Mouse (Mus musculus): ENCODE results near the gene Gpatch4. TPM values are rescaled to one million over a fixed set of nuclear protein-coding genes. Genes with fewer than 3 reads are reported as not detected.

Gpatch4 gene
- total and polyA plus RNA-seq, 2 experiments from 2014 or later = 9.0 to 33.5 TPM

GRCm38 (mm10) chr3:88030608-88031395 lies 12.1 kb upstream of the Gpatch4 start:
- WGBS = 18% methylated on average over 19 of the region's 19 CpGs
- H3K9ac ChIP-seq (replicated peaks; ENCODE audit: low read length) = no peak overlapping the region
- no peak for TF ChIP-seq CTCF (IDR thresholded peaks at IDR 0.05; ENCODE audit: low read depth)
- H3K36me3 ChIP-seq (ENCODE audit: insufficient read depth, low read length) = no peaks in the 10 kb centered on the region
- ATAC-seq (peak; percentile 45; the same call in 1 of the 2 replicates), DNase-seq (ENCODE audit: low spot score) (peak; percentile 38)
- no peaks in the 10 kb centered on the region for H3K9me3 ChIP-seq (ENCODE audit: low read length)
- H3K27ac ChIP-seq = no peak overlapping the region
- H3K4me1 ChIP-seq (ENCODE audit: insufficient read depth, low read length) = no peaks in the 10 kb centered on the region
- no peaks in the 10 kb centered on the region for H3K27me3 ChIP-seq (ENCODE audit: insufficient read depth, low read length)
- H3K4me2 ChIP-seq (ENCODE audit: low read depth, low read length) = no peak overlapping the region
- no peak overlapping the region for H3K4me3 ChIP-seq (ENCODE audit: low read length)

GRCm38 (mm10) chr3:88033506-88033905 lies 9.4 kb upstream of the Gpatch4 start:
- Histone ChIP-seq H3K9ac (replicated peaks; ENCODE audit: low read length) (no peak overlapping the region), H3K36me3 (ENCODE audit: insufficient read depth, low read length) (no peaks in the 10 kb centered on the region), H3K4me3 (ENCODE audit: low read length) (no peak overlapping the region), H3K9me3 (ENCODE audit: low read length) (no peaks in the 10 kb centered on the region), H3K4me2 (ENCODE audit: low read depth, low read length) (no peak overlapping the region), H3K27me3 (ENCODE audit: insufficient read depth, low read length) (no peaks in the 10 kb centered on the region), H3K27ac (no peak overlapping the region), H3K4me1 (ENCODE audit: insufficient read depth, low read length) (no peaks in the 10 kb centered on the region)
- no peak for TF ChIP-seq CTCF (IDR thresholded peaks at IDR 0.05; ENCODE audit: low read depth)
- no peak for DNase-seq (ENCODE audit: low spot score)
- 77% methylated on average over 5 of the region's 5 CpGs for WGBS
- ATAC-seq = no peak

- H3K4me1 ChIP-seq (ENCODE audit: insufficient read depth, low read length) = no peaks in the 10 kb centered on the region
- no peak for DNase-seq (ENCODE audit: low spot score)
- no peak for TF ChIP-seq CTCF (IDR thresholded peaks at IDR 0.05; ENCODE audit: low read depth)
- H3K27ac ChIP-seq = no peak overlapping the region
- ATAC-seq = no peak
- no peak overlapping the region for H3K4me3 ChIP-seq (ENCODE audit: low read length)
- no peak overlapping the region for H3K9ac ChIP-seq (replicated peaks; ENCODE audit: low read length)
- H3K27me3 ChIP-seq (ENCODE audit: insufficient read depth, low read length) = peaks cover 3% of the 10 kb centered on the region
- no peaks in the 10 kb centered on the region for H3K36me3 ChIP-seq (ENCODE audit: insufficient read depth, low read length)
- H3K9me3 ChIP-seq (ENCODE audit: low read length) = no peaks in the 10 kb centered on the region
- H3K4me2 ChIP-seq (ENCODE audit: low read depth, low read length) = no peak overlapping the region
- 83% methylated on average over 1 of the region's 1 CpGs for WGBS
Measured at GRCm38 (mm10) chr3:88035561-88036293, 7.2 kb upstream of the Gpatch4 start.

GRCm38 (mm10) chr3:88049532-88049931 lies 6.6 kb downstream of the Gpatch4 start:
- Histone ChIP-seq H3K27me3 (ENCODE audit: insufficient read depth, low read length) (no peaks in the 10 kb centered on the region), H3K4me1 (ENCODE audit: insufficient read depth, low read length) (no peaks in the 10 kb centered on the region), H3K4me2 (ENCODE audit: low read depth, low read length) (no peak overlapping the region), H3K9ac (replicated peaks; ENCODE audit: low read length) (no peak overlapping the region), H3K4me3 (ENCODE audit: low read length) (no peak overlapping the region), H3K9me3 (ENCODE audit: low read length) (no peaks in the 10 kb centered on the region), H3K36me3 (ENCODE audit: insufficient read depth, low read length) (peaks cover 16% of the 10 kb centered on the region; the same call in 1 of the 2 replicates), H3K27ac (no peak overlapping the region)
- DNase-seq (ENCODE audit: low spot score) (no peak), ATAC-seq (no peak)
- 88% methylated on average over 3 of the region's 3 CpGs for WGBS
- no peak for TF ChIP-seq CTCF (IDR thresholded peaks at IDR 0.05; ENCODE audit: low read depth)

- Histone ChIP-seq H3K4me3 (ENCODE audit: low read length) (no peak overlapping the region), H3K9ac (replicated peaks; ENCODE audit: low read length) (0 out of 2 replicates have a peak overlapping the region, but pooled peaks have one; percentile 85), H3K27ac (no peak overlapping the region), H3K9me3 (ENCODE audit: low read length) (no peaks in the 10 kb centered on the region), H3K4me2 (ENCODE audit: low read depth, low read length) (peak overlapping the region; percentile 89), H3K4me1 (ENCODE audit: insufficient read depth, low read length) (0 out of 2 replicates have a peak, but pooled peaks cover 5% of the 10 kb centered on the region), H3K27me3 (ENCODE audit: insufficient read depth, low read length) (no peaks in the 10 kb centered on the region), H3K36me3 (ENCODE audit: insufficient read depth, low read length) (peaks cover 30% of the 10 kb centered on the region; the same call in 1 of the 2 replicates)
- 87% methylated on average over 6 of the region's 6 CpGs for WGBS
- ATAC-seq (no peak), DNase-seq (ENCODE audit: low spot score) (no peak)
- no peak for TF ChIP-seq CTCF (IDR thresholded peaks at IDR 0.05; ENCODE audit: low read depth)
Measured at GRCm38 (mm10) chr3:88057030-88057429, 14.1 kb downstream of the Gpatch4 start.

GRCm38 (mm10) chr3:88057902-88058696 lies 15.2 kb downstream of the Gpatch4 start, which contains the start of gene Naxe:
TSS of gene Naxe (minus strand) at chr3:88058495.
- peaks cover 25% of the 10 kb centered on the region; the same call in 1 of the 2 replicates for H3K36me3 ChIP-seq (ENCODE audit: insufficient read depth, low read length)
- H3K4me3 ChIP-seq (ENCODE audit: low read length) = peak within 1 kb of the TSS; percentile 83
- H3K9ac ChIP-seq (replicated peaks; ENCODE audit: low read length) = peak within 1 kb of the TSS; percentile 85
- H3K27ac ChIP-seq = peak within 1 kb of the TSS; percentile 71
- TF ChIP-seq CTCF (IDR thresholded peaks at IDR 0.05; ENCODE audit: low read depth) = no peak
- peak within 1 kb of the TSS; percentile 89 for H3K4me2 ChIP-seq (ENCODE audit: low read depth, low read length)
- ATAC-seq (peak; percentile 96), DNase-seq (ENCODE audit: low spot score) (peak; percentile 95)
- no peaks in the 10 kb centered on the region for H3K27me3 ChIP-seq (ENCODE audit: insufficient read depth, low read length)
- H3K9me3 ChIP-seq (ENCODE audit: low read length) = no peaks in the 10 kb centered on the region
- 0 out of 2 replicates have a peak, but pooled peaks cover 5% of the 10 kb centered on the region for H3K4me1 ChIP-seq (ENCODE audit: insufficient read depth, low read length)
- 1% methylated on average over 58 of the region's 60 CpGs for WGBS

All from hindbrain, postnatal 0 days (tissue).